Mouse (Mus musculus): ENCODE measurements around the gene Art3. TPM values are rescaled to one million over a fixed set of nuclear protein-coding genes. Genes with fewer than 3 reads are reported as not detected.

Gene Art3
- polyA plus RNA-seq (2012; fragmentation: generic; extraction: Trizol): 0.39 TPM
- long read RNA-seq, experiment 1, partial matches to known transcripts: 0 of 2 reads
- long read RNA-seq, experiment 1, other reads (novel, unspliced or antisense): 2 of 2 reads
- long read RNA-seq, experiment 2: 0 reads

DNA sequence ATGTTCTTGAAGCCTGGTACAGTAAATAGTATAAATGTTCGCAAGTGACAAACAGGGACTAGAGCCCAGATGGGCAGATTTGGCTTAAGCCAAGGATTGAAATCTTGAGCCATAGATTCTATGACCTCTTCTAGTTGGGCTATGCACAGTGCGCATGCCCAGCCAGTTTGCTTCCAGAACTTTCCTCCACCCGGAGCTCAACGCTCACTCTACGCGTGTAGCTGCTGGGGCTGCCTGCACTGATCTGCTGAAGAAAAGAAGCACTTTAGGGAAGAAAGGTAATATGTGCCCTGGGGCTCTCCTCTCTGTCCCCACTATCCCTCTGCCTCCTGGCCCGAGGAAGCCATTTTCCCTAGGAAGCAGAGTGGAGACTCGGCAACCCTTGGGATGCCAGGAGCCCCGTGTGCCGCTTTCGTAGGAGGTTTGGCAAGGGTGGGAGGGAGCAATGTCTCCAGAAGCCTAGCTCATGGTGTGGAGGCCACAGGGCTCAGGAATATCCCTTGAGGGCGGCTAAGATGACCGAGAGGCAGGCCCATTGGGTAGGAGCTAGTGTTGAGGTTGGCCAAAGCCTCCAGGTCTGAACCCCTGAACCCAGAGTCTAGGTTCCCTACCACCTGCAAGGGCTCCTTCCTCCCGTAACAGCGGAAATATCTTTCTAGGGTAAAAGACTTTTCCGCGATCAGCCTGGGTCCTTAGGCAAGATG, at the start of gene Art3:
Gene Art3 (plus strand): TSS at position 193 of the 704 bp plus-strand sequence.
- no peaks in the 10 kb centered on the region for H3K36me3 ChIP-seq (ENCODE audit: control insufficient read depth, insufficient read depth)
- H3ac ChIP-seq (ENCODE audit: control insufficient read depth, insufficient read length, low read depth): no peak within 1 kb of the TSS
- no peaks in the 10 kb centered on the region for H3K79me3 ChIP-seq (ENCODE audit: low read depth)
- H3K27me3 ChIP-seq (ENCODE audit: control insufficient read depth, insufficient read depth, insufficient read length): no peaks in the 10 kb centered on the region
- H3K79me2 ChIP-seq (ENCODE audit: control insufficient read depth, insufficient read depth): no peaks in the 10 kb centered on the region
- no peak within 1 kb of the TSS for H3K4me3 ChIP-seq (ENCODE audit: insufficient read depth, poor library complexity, severe bottlenecking)
- TF ChIP-seq MYOG (IDR thresholded peaks at IDR 0.05; ENCODE audit: control insufficient read depth, extremely low read depth, insufficient read length) (no peak), FOSL1 (IDR thresholded peaks at IDR 0.05; ENCODE audit: insufficient read depth, low read length, poor library complexity, severe bottlenecking) (no peak), CEBPB (IDR thresholded peaks at IDR 0.05; ENCODE audit: low read depth) (no peak), CTCF (IDR thresholded peaks at IDR 0.05; ENCODE audit: control insufficient read depth, insufficient read depth, insufficient read length) (no peak), MAX (IDR thresholded peaks at IDR 0.05) (no peak), MYOD1 (IDR thresholded peaks at IDR 0.05; ENCODE audit: control insufficient read depth, insufficient read length, low read depth) (no peak), USF1 (IDR thresholded peaks at IDR 0.05; ENCODE audit: low read depth) (no peak)

DNA sequence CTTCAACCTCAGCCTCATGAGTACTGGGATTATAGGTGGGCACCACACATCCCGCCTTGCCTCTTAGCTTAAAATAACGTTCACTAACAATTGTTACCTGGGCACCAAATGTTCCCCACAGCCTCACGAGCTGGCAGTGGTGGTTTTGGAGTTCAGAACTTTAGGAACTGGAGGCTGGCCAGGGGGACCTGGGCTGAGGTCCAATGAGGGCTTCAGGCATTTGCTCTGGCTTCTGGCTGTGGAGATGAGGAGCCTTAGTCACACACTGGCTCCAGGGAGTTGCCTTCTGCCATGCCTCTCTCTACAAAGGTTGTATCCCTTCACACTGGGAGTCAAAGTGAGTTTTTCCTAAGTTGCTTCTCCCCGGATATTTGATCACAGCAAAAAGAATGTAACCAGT, 49.1 kb upstream of the Art3 start:
- Histone ChIP-seq H3K27me3 (ENCODE audit: control insufficient read depth, insufficient read depth, insufficient read length) (no peaks in the 10 kb centered on the region), H3K4me3 (ENCODE audit: insufficient read depth, poor library complexity, severe bottlenecking) (no peak overlapping the region), H3K36me3 (ENCODE audit: control insufficient read depth, insufficient read depth) (peaks cover 27% of the 10 kb centered on the region), H3ac (ENCODE audit: control insufficient read depth, insufficient read length, low read depth) (no peak overlapping the region), H3K79me2 (ENCODE audit: control insufficient read depth, insufficient read depth) (no peaks in the 10 kb centered on the region), H3K79me3 (ENCODE audit: low read depth) (no peaks in the 10 kb centered on the region)
- TF ChIP-seq CTCF (IDR thresholded peaks at IDR 0.05; ENCODE audit: control insufficient read depth, insufficient read depth, insufficient read length) (no peak), USF1 (IDR thresholded peaks at IDR 0.05; ENCODE audit: low read depth) (no peak), MYOD1 (IDR thresholded peaks at IDR 0.05; ENCODE audit: control insufficient read depth, insufficient read length, low read depth) (no peak), CEBPB (IDR thresholded peaks at IDR 0.05; ENCODE audit: low read depth) (no peak), MAX (IDR thresholded peaks at IDR 0.05) (no peak)

- Histone ChIP-seq H3K36me3 (ENCODE audit: control insufficient read depth, insufficient read depth) (peaks cover 32% of the 10 kb centered on the region), H3K79me3 (ENCODE audit: low read depth) (no peaks in the 10 kb centered on the region), H3K79me2 (ENCODE audit: control insufficient read depth, insufficient read depth) (no peaks in the 10 kb centered on the region), H3K4me3 (ENCODE audit: insufficient read depth, poor library complexity, severe bottlenecking) (no peak overlapping the region), H3ac (ENCODE audit: control insufficient read depth, insufficient read length, low read depth) (no peak overlapping the region), H3K27me3 (ENCODE audit: control insufficient read depth, insufficient read depth, insufficient read length) (no peaks in the 10 kb centered on the region)
- no peak for TF ChIP-seq MYOD1 (IDR thresholded peaks at IDR 0.05; ENCODE audit: control insufficient read depth, insufficient read length, low read depth)
- no peak for TF ChIP-seq CEBPB (IDR thresholded peaks at IDR 0.05; ENCODE audit: low read depth)
- no peak for TF ChIP-seq MYOG (IDR thresholded peaks at IDR 0.05; ENCODE audit: control insufficient read depth, extremely low read depth, insufficient read length)
These were observed 48.5 kb upstream of the Art3 start for GRCm38 (mm10) chr5:92283107-92283506.

DNA sequence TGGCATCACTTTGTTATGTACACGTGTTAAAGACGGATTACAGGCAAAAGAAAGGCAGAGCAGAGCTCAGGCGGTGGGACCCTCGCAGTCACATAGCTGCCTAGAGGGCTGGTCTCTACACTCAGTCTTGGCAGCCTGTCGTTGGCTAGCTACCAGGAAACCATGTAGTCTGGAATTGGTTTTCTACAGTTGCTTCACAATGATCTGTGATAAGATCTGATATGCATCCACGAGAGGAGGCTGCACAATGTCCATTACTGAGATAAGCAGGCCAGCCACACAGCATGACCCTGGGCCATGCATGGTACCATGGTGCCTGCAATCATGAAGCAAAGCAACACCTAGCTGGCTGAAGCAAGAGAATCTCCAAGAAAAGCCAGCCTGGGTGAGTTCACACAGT, 43.8 kb upstream of the Art3 start:
- no peaks in the 10 kb centered on the region for H3K79me3 ChIP-seq (ENCODE audit: low read depth)
- no peak for TF ChIP-seq FOSL1 (IDR thresholded peaks at IDR 0.05; ENCODE audit: insufficient read depth, low read length, poor library complexity, severe bottlenecking)
- TF ChIP-seq MYOG (IDR thresholded peaks at IDR 0.05; ENCODE audit: control insufficient read depth, extremely low read depth, insufficient read length): no peak
- no peak for TF ChIP-seq CEBPB (IDR thresholded peaks at IDR 0.05; ENCODE audit: low read depth)
- no peak for TF ChIP-seq USF1 (IDR thresholded peaks at IDR 0.05; ENCODE audit: low read depth)
- no peak for TF ChIP-seq CTCF (IDR thresholded peaks at IDR 0.05; ENCODE audit: control insufficient read depth, insufficient read depth, insufficient read length)
- H3K4me3 ChIP-seq (ENCODE audit: insufficient read depth, poor library complexity, severe bottlenecking): no peak overlapping the region
- peaks cover 72% of the 10 kb centered on the region for H3K36me3 ChIP-seq (ENCODE audit: control insufficient read depth, insufficient read depth)
- H3K79me2 ChIP-seq (ENCODE audit: control insufficient read depth, insufficient read depth): no peaks in the 10 kb centered on the region
- no peak overlapping the region for H3ac ChIP-seq (ENCODE audit: control insufficient read depth, insufficient read length, low read depth)
- no peaks in the 10 kb centered on the region for H3K27me3 ChIP-seq (ENCODE audit: control insufficient read depth, insufficient read depth, insufficient read length)

- Histone ChIP-seq H3K4me3 (ENCODE audit: insufficient read depth, poor library complexity, severe bottlenecking) (no peak overlapping the region), H3K79me3 (ENCODE audit: low read depth) (no peaks in the 10 kb centered on the region), H3K79me2 (ENCODE audit: control insufficient read depth, insufficient read depth) (no peaks in the 10 kb centered on the region), H3K36me3 (ENCODE audit: control insufficient read depth, insufficient read depth) (peaks cover 85% of the 10 kb centered on the region), H3ac (ENCODE audit: control insufficient read depth, insufficient read length, low read depth) (no peak overlapping the region), H3K27me3 (ENCODE audit: control insufficient read depth, insufficient read depth, insufficient read length) (no peaks in the 10 kb centered on the region)
- TF ChIP-seq MAX (IDR thresholded peaks at IDR 0.05): no peak
- TF ChIP-seq CTCF (IDR thresholded peaks at IDR 0.05; ENCODE audit: control insufficient read depth, insufficient read depth, insufficient read length): no peak
These were observed 39.8 kb upstream of the Art3 start for GRCm38 (mm10) chr5:92291652-92292414.

- H3K27me3 ChIP-seq (ENCODE audit: control insufficient read depth, insufficient read depth, insufficient read length): no peaks in the 10 kb centered on the region
- H3K79me2 ChIP-seq (ENCODE audit: control insufficient read depth, insufficient read depth): no peaks in the 10 kb centered on the region
- H3ac ChIP-seq (ENCODE audit: control insufficient read depth, insufficient read length, low read depth): no peak overlapping the region
- no peaks in the 10 kb centered on the region for H3K79me3 ChIP-seq (ENCODE audit: low read depth)
- TF ChIP-seq FOSL1 (IDR thresholded peaks at IDR 0.05; ENCODE audit: insufficient read depth, low read length, poor library complexity, severe bottlenecking): no peak
- TF ChIP-seq CTCF (IDR thresholded peaks at IDR 0.05; ENCODE audit: control insufficient read depth, insufficient read depth, insufficient read length): no peak
- no peak for TF ChIP-seq MAX (IDR thresholded peaks at IDR 0.05)
- TF ChIP-seq MYOG (IDR thresholded peaks at IDR 0.05; ENCODE audit: control insufficient read depth, extremely low read depth, insufficient read length): no peak
- no peak for TF ChIP-seq MYOD1 (IDR thresholded peaks at IDR 0.05; ENCODE audit: control insufficient read depth, insufficient read length, low read depth)
- no peak for TF ChIP-seq CEBPB (IDR thresholded peaks at IDR 0.05; ENCODE audit: low read depth)
- no peak for TF ChIP-seq USF1 (IDR thresholded peaks at IDR 0.05; ENCODE audit: low read depth)
- H3K36me3 ChIP-seq (ENCODE audit: control insufficient read depth, insufficient read depth): peaks cover 79% of the 10 kb centered on the region
- no peak overlapping the region for H3K4me3 ChIP-seq (ENCODE audit: insufficient read depth, poor library complexity, severe bottlenecking)
These were observed 37.1 kb upstream of the Art3 start for GRCm38 (mm10) chr5:92294525-92294924.

All from C2C12 (cell line).